Mouse (Mus musculus) CH12.LX (cell line): ENCODE data around the gene Cisd3. TPM values are rescaled to one million over a fixed set of nuclear protein-coding genes. Genes with fewer than 3 reads are reported as not detected.

Experiments used
- DNase-seq: peaks from one replicate; pipeline ENCODE4 v3.0.0-alpha.2; 2013; ENCODE audit errors: extremely low read depth
- H3K27ac ChIP-seq: 2 replicates; pipeline ENCODE4 v1.5.1; 2012; ENCODE audit warnings: low read depth, mild to moderate bottlenecking, control low read depth, moderate library complexity; ENCODE audit not compliant: insufficient read depth
- H3K27me3 ChIP-seq: replicated peaks from 2 replicates; pipeline ENCODE3; 2012; ENCODE audit warnings: inconsistent platforms
- H3K36me3 ChIP-seq, 2 experiments: replicated peaks in 1 of 2; 2 replicates each; pipeline versions ENCODE3 to v1.6.1; 2012; ENCODE audit warnings: inconsistent platforms in 1 of 2, low read length in 1 of 2, mild to moderate bottlenecking in 1 of 2, mixed read lengths in 1 of 2, moderate library complexity in 1 of 2; ENCODE audit not compliant: control insufficient read depth in 1 of 2, insufficient read depth in 1 of 2
- H3K4me1 ChIP-seq, 2 experiments: 2 replicates each; pipeline ENCODE4 v1.6.1; 2012; ENCODE audit warnings: inconsistent platforms in 1 of 2, moderate library complexity in 1 of 2; ENCODE audit not compliant: insufficient read depth in 2 of 2, control insufficient read depth in 1 of 2
- H3K4me2 ChIP-seq: 2 replicates; pipeline ENCODE4 v1.6.1; 2012; ENCODE audit warnings: low read depth, mild to moderate bottlenecking, control low read depth; ENCODE audit not compliant: poor library complexity, insufficient read depth, severe bottlenecking
- H3K4me3 ChIP-seq, 3 experiments: fragments of 150-350 bp in 1 of 3; sonication (generic) in 1 of 3; replicated peaks in 1 of 3; 2 replicates each; pipeline versions ENCODE3 to v1.5.1; 2011 to 2012; ENCODE audit warnings: low read depth in 2 of 3, low read length in 2 of 3, mild to moderate bottlenecking in 2 of 3, moderate library complexity in 2 of 3, control low read depth in 1 of 3, improper control_type of control experiment in 1 of 3, inconsistent platforms in 1 of 3, mixed read lengths in 1 of 3; ENCODE audit not compliant: poor library complexity in 1 of 3
- H3K79me2 ChIP-seq: replicated peaks from 2 replicates; pipeline ENCODE4 v1.6.1; 2012; ENCODE audit warnings: mild to moderate bottlenecking, moderate library complexity; ENCODE audit not compliant: control insufficient read depth, poor library complexity, insufficient read depth, severe bottlenecking; ENCODE audit errors: extremely low read depth
- H3K9ac ChIP-seq: 2 replicates; pipeline ENCODE4 v1.6.1; 2012; ENCODE audit warnings: low read depth, mild to moderate bottlenecking, control low read depth, moderate library complexity; ENCODE audit not compliant: insufficient read depth
- H3K9me3 ChIP-seq: replicated peaks from 2 replicates; pipeline ENCODE3; 2012; ENCODE audit warnings: low read length, inconsistent platforms, mixed read lengths
- BHLHE40 ChIP-seq: IDR thresholded peaks from 2 replicates; pipeline ENCODE4 v1.6.1; 2011; ENCODE audit warnings: mild to moderate bottlenecking, low read depth, low read length, improper control_type of control experiment
- CHD1 ChIP-seq: IDR thresholded peaks from 2 replicates; pipeline ENCODE4 v1.6.1; 2012; ENCODE audit warnings: low read depth, low read length, improper control_type of control experiment, inconsistent platforms
- CHD2 ChIP-seq: IDR thresholded peaks from 2 replicates; pipeline ENCODE4 v1.6.1; 2011; ENCODE audit warnings: low read length, improper control_type of control experiment
- ELF1 ChIP-seq: IDR thresholded peaks from 2 replicates; pipeline ENCODE4 v1.6.1; 2014; ENCODE audit warnings: low read depth, mild to moderate bottlenecking, inconsistent platforms, low read length, improper control_type of control experiment
- EP300 ChIP-seq: IDR thresholded peaks from 2 replicates; pipeline ENCODE4 v1.6.1; 2011; ENCODE audit warnings: low read length, improper control_type of control experiment
- ETS1 ChIP-seq: conservative IDR thresholded peaks from 2 replicates; pipeline ENCODE4 v1.6.1; 2012; ENCODE audit warnings: low read depth, mild to moderate bottlenecking, inconsistent platforms, low read length, improper control_type of control experiment, moderate library complexity
- GABPA ChIP-seq: IDR thresholded peaks from 2 replicates; pipeline ENCODE4 v1.6.1; 2012; ENCODE audit warnings: low read depth, low read length, improper control_type of control experiment, inconsistent platforms; ENCODE audit not compliant: insufficient replicate concordance
- HCFC1 ChIP-seq: IDR thresholded peaks from 2 replicates; pipeline ENCODE4 v1.6.1; 2012; ENCODE audit warnings: low read depth, mild to moderate bottlenecking, inconsistent platforms, low read length, improper control_type of control experiment
- IRF4 ChIP-seq: IDR thresholded peaks from 2 replicates; pipeline ENCODE4 v1.6.1; 2014; ENCODE audit warnings: low read depth, mild to moderate bottlenecking, inconsistent platforms, low read length, improper control_type of control experiment
- JUN ChIP-seq: IDR thresholded peaks from 2 replicates; pipeline ENCODE4 v1.6.1; 2011; ENCODE audit warnings: low read depth, mild to moderate bottlenecking, low read length, improper control_type of control experiment, moderate library complexity; ENCODE audit not compliant: insufficient read depth
- MAX ChIP-seq: IDR thresholded peaks from 2 replicates; pipeline ENCODE4 v1.6.1; 2011; ENCODE audit warnings: low read length, improper control_type of control experiment
- MAZ ChIP-seq: IDR thresholded peaks from 2 replicates; pipeline ENCODE4 v1.6.1; 2012; ENCODE audit warnings: low read depth, mild to moderate bottlenecking, inconsistent platforms, low read length, improper control_type of control experiment, moderate library complexity
- MEF2A ChIP-seq: IDR thresholded peaks from 2 replicates; pipeline ENCODE4 v1.6.1; 2014; ENCODE audit warnings: low read depth, mild to moderate bottlenecking, inconsistent platforms, low read length, improper control_type of control experiment, borderline replicate concordance
- MXI1 ChIP-seq: IDR thresholded peaks from 2 replicates; pipeline ENCODE4 v1.6.1; 2011; ENCODE audit warnings: mild to moderate bottlenecking, low read depth, low read length, improper control_type of control experiment
- MYC ChIP-seq: IDR thresholded peaks from 2 replicates; pipeline ENCODE4 v1.6.1; 2011; ENCODE audit warnings: low read depth, mild to moderate bottlenecking, improper control_type of control experiment, low read length
- NELFE ChIP-seq: IDR thresholded peaks from 2 replicates; pipeline ENCODE4 v1.6.1; 2011; ENCODE audit warnings: low read depth, low read length, improper control_type of control experiment
- NRF1 ChIP-seq: IDR thresholded peaks from 2 replicates; pipeline ENCODE4 v1.6.1; 2014; ENCODE audit warnings: low read depth, mild to moderate bottlenecking, inconsistent platforms, low read length, improper control_type of control experiment, moderate library complexity
- PAX5 ChIP-seq: IDR thresholded peaks from 2 replicates; pipeline ENCODE4 v1.6.1; 2012; ENCODE audit warnings: low read length, inconsistent platforms, mixed read lengths
- POLR2A ChIP-seq: IDR thresholded peaks from 2 replicates; pipeline ENCODE4 v1.6.1; 2011; ENCODE audit warnings: low read depth, mild to moderate bottlenecking, improper control_type of control experiment, low read length
- RAD21 ChIP-seq: IDR thresholded peaks from 2 replicates; pipeline ENCODE4 v1.6.1; 2011; ENCODE audit warnings: low read depth, mild to moderate bottlenecking, low read length, improper control_type of control experiment, moderate library complexity
- SIN3A ChIP-seq: IDR thresholded peaks from 2 replicates; pipeline ENCODE4 v1.6.1; 2012; ENCODE audit warnings: low read length, improper control_type of control experiment, inconsistent platforms
- SMC3 ChIP-seq: IDR thresholded peaks from 2 replicates; pipeline ENCODE4 v1.6.1; 2011; ENCODE audit warnings: low read depth, low read length, improper control_type of control experiment
- TBP ChIP-seq: conservative IDR thresholded peaks from 2 replicates; pipeline ENCODE4 v1.6.1; 2011; ENCODE audit warnings: low read depth, low read length, improper control_type of control experiment
- TCF12 ChIP-seq: IDR thresholded peaks from 2 replicates; pipeline ENCODE4 v1.6.1; 2014; ENCODE audit warnings: low read depth, mild to moderate bottlenecking, inconsistent platforms, low read length, improper control_type of control experiment
- USF2 ChIP-seq: conservative IDR thresholded peaks from 2 replicates; pipeline ENCODE4 v1.6.1; 2011; ENCODE audit warnings: low read depth, low read length, improper control_type of control experiment
- ZMIZ1 ChIP-seq: IDR thresholded peaks from 2 replicates; pipeline ENCODE4 v1.6.1; 2012; ENCODE audit warnings: low read depth, mild to moderate bottlenecking, inconsistent platforms, low read length, improper control_type of control experiment
- ZNF384 ChIP-seq: IDR thresholded peaks from 2 replicates; pipeline ENCODE4 v1.6.1; 2012; ENCODE audit warnings: low read depth, low read length, improper control_type of control experiment, inconsistent platforms
- dilution Hi-C: fragments of 300-500 bp; cut with MboI; formaldehyde crosslinking; loops from 2 replicates; pipeline ENCODE4 v1.14.3; 2020; ENCODE audit warnings: low sequenced_read_pairs; ENCODE audit not compliant: extremely low pct_unique_long_range_greater_than_20kb, extremely low pct_ligation_motif_present
- in situ Hi-C: fragments of 300-500 bp; cut with MboI; formaldehyde crosslinking; loops from 3 replicates; pipeline ENCODE4 v1.14.3; 2019; ENCODE audit warnings: low sequenced_read_pairs, low pct_ligation_motif_present, low pct_unique_long_range_greater_than_20kb, mixed read lengths
- polyA plus RNA-seq: library from polyadenylated mRNA; unstranded; fragments of >175 nt; gene quantifications from 2 replicates; pipeline ENCODE4 v1.2.1, GENCODE M21; 2012; ENCODE audit warnings: low read depth; ENCODE audit not compliant: insufficient read length
- total RNA-seq, 2 experiments: library from RNA; depleted of rRNA; stranded (reverse); fragments of 300-350 nt in 1 of 2; fragments of >200 nt in 1 of 2; gene quantifications; 2 replicates each; pipeline ENCODE4 v1.2.3; 2012 to 2014

Gene Cisd3
- total and polyA plus RNA-seq, 3 experiments = 66.1 to 221 (median 141) TPM

DNA sequence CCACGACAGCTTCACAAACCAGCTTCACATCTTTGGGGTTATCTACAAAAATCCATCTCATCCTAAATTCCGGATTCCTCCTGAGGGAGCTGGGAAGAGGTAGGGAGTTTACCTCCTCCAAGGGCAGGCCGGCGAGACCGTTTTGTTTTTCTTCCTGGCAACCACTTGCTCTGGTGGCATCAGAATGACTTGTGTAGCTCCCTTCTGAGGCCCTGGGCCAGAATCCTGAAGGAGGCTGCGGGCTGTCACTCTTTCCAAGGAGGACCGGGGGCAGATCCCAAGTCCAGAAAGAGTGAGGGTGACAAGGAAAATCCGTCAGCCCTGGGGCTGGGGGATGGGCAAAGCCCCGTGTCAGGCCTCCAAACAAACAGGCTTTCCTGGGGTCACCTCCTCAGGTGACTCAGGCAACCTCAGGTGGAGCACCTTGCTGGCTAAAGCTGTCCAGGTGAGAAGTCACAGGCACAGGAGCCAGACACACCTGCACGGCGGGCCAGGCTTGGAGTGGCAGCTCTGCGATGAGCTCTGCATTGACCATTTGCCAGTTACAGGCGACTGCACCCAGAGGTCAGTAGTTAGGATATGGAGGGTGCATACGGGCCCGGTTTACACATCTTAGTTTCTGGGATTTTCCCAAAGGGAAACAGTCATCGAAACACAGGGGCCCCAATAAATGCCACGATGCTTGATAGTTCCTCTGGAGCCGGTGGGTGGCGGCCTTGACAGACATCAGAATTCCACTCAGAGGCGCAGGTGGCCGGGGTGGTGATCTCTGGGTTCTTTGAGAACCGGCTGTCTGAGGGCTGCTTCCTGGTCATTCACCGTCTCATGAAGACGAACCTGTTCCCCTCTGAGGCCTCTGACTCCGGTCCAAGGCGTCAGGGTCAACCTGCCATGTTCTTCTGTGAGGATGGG is 32.0 kb downstream of the Cisd3 start:
- peaks cover 54 to 86% of the 10 kb centered on the region in 2 experiments for H3K36me3 ChIP-seq
- in situ Hi-C loops (no loop called here), dilution Hi-C loops (no loop called here)
- H3K4me1 ChIP-seq = peaks cover 19 to 50% of the 10 kb centered on the region in 2 experiments
- no peaks in the 10 kb centered on the region for H3K79me2 ChIP-seq
- peak overlapping the region in 2 of 3 experiments; percentile 16 to 22 for H3K4me3 ChIP-seq
- peak overlapping the region; percentile 69 for H3K9ac ChIP-seq
- TF ChIP-seq MYC = no peak
- no peak for TF ChIP-seq ZNF384
- TF ChIP-seq CHD1 = no peak
- TF ChIP-seq USF2 = no peak
- TF ChIP-seq TCF12 = no peak
- no peak for TF ChIP-seq SIN3A
- no peak for TF ChIP-seq HCFC1
- DNase-seq = no peak
- H3K9me3 ChIP-seq = peaks cover 17% of the 10 kb centered on the region
- H3K27ac ChIP-seq = peak overlapping the region; percentile 98
- H3K27me3 ChIP-seq = no peaks in the 10 kb centered on the region
- H3K4me2 ChIP-seq = peak overlapping the region; percentile 64

DNA sequence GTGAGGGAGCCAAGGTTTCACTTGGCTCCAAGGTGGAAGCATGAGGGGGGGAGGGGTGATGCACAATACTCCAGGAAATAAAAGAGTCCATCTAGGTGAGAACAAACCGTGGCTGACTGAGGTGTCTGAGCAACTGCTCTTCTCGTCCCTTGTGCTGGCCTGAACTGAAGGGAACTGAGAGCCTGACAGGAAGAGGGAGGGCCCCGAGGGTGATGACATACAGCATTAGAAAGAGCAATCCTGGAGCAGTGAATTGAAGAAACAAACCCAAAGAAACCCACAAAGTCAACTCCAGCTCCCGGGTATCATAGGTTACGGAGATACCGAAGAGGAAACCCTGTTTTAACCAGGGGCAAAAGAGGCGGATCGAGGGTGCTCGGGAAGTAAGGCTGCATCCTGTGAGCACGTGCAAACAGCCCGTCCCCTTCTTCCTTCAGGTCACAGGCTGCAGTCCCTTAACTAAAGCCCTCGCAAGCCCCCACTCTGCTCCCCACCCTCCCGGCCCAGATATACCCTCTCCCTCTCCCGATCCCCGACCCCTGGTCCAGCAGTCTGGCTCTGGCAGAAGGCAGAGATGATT is 32.7 kb downstream of the Cisd3 start:
- H3K27ac ChIP-seq = peak overlapping the region; percentile 98
- H3K79me2 ChIP-seq = no peaks in the 10 kb centered on the region
- DNase-seq = peak; percentile 88
- H3K4me2 ChIP-seq = peak overlapping the region; percentile 64
- no peaks in the 10 kb centered on the region for H3K27me3 ChIP-seq
- in situ Hi-C loops (no loop called here), dilution Hi-C loops (no loop called here)
- H3K9ac ChIP-seq = peak overlapping the region; percentile 69
- peak overlapping the region in 2 of 3 experiments; percentile 16 to 22 for H3K4me3 ChIP-seq
- H3K4me1 ChIP-seq = peaks cover 19 to 51% of the 10 kb centered on the region in 2 experiments
- H3K9me3 ChIP-seq = peaks cover 19% of the 10 kb centered on the region
- no peak for TF ChIP-seq PAX5
- peak; percentile 45 for TF ChIP-seq JUN
- no peak for TF ChIP-seq USF2
- TF ChIP-seq MEF2A = peak; percentile 41; the same call in 1 of the 2 replicates
- peak; percentile 90 for TF ChIP-seq MYC
- peak; percentile 58 for TF ChIP-seq CHD2
- TF ChIP-seq ELF1 = peak; percentile 47; the same call in 1 of the 2 replicates
- TF ChIP-seq GABPA = no peak
- peak; percentile 83 for TF ChIP-seq TCF12
- no peak for TF ChIP-seq SMC3
- TF ChIP-seq HCFC1 = peak; percentile 48
- peak; percentile 89 for TF ChIP-seq EP300
- TF ChIP-seq BHLHE40 = peak; percentile 91
- peak; percentile 88 for TF ChIP-seq MAX
- peak; percentile 73 for TF ChIP-seq TBP
- peak; percentile 51; the same call in 1 of the 2 replicates for TF ChIP-seq ETS1
- no peak for TF ChIP-seq SIN3A
- TF ChIP-seq MAZ = peak; percentile 65; the same call in 1 of the 2 replicates
- peak; percentile 94 for TF ChIP-seq IRF4
- no peak for TF ChIP-seq RAD21
- TF ChIP-seq POLR2A = peak; percentile 79
- peak; percentile 26; the same call in 1 of the 2 replicates for TF ChIP-seq NRF1
- TF ChIP-seq MXI1 = peak; percentile 62
- no peak; the same call in 1 of the 2 replicates for TF ChIP-seq ZMIZ1
- no peak; the same call in 1 of the 2 replicates for TF ChIP-seq NELFE
- TF ChIP-seq ZNF384 = no peak
- H3K36me3 ChIP-seq = peaks cover 51 to 86% of the 10 kb centered on the region in 2 experiments
